Mouse (Mus musculus): ENCODE measurements at regions not wholly inside any gene's neighbourhood (a gene's known extent, or its start where the extent isn't known, plus 50 kb on each side); places are given as distances from the start of the nearest gene placed in this dataset.

DNA sequence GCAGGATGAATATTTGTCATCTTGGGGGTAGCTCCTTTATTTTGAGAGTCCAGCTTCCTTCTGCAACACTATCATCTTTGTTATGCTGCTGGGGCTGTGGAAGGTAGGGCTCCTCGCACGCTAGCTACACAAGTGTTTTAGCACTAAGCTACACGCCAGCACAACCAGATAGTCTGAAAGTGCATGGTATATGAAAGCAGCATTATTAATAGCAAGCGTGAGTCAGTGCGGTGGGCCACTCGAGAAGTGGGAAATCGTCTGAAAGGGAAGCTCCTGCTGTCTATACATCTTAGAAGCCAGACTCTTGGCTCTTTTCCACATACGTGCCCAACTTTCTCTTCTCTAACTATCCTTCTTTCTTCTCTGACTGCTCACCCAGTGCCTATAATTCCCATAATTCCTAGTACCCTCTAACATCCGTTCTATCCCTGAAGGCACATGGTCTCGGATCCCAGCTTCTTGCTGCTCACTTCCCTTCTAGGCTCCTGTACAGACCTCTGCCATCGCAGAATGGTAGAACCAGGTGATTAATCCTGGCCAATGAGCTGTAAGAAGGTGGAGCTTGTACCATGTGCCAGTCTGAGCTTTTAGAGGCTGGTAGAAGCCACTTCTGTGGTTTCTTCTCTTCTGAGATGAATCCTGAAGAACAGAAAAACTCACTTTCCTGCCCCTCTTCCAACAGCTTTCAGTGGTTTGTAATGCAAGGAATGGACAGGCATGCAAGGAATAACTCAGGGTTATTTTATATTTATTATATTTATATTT, 55.5 kb downstream of the E030025P04Rik start:
- DNase-seq (ENCODE audit: low spot score in 2 of 2) = no peak

- no peak for DNase-seq (ENCODE audit: low spot score in 2 of 2)
Observed at GRCm38 (mm10) chr11:109081957-109082356, 62.2 kb downstream of the E030025P04Rik start.

DNA sequence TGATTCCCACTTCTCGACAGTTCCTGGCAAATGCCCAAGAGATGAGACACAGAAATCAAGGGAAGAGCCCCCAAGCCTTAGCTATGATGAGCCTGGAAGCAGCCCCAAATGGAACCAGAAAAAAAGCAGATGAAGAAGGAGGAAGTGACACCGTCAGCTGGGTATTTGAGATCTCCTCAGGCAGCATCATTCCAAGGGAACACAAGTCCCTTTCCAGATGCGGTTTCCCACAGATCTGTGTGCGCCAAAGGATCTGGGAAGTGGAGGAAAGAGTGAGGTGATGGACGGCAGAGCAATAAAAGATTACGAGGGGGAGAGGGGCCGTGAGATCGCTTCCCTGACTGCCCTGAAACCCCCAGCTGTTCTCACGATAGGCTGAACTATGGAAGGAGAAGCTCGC, 62.7 kb downstream of the E030025P04Rik start:
- DNase-seq (ENCODE audit: low spot score in 2 of 2) = no peak

- no peak for DNase-seq (ENCODE audit: low spot score in 2 of 2)
Observed at GRCm38 (mm10) chr11:109080847-109081415, 63.2 kb downstream of the E030025P04Rik start.

DNA sequence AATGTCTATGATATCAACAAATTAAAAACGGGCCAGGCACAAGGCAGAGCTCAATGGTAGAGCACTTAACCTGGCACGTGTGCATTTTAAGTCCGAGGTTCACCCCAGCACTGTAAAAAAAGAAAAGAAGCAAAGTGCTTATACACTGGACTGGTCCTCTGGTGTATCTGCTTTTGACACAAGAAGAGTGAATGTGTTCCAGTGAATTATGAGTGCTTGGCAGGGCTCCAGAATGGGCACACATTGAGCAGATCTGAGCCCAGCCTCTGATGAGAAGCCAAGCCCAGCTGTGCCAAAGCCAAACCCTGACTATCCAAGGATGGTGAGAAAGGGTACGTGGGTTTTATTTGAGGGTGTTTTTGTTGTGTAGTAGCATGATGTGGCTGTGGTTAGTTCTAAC, 64.7 kb downstream of the E030025P04Rik start:
- no peak for DNase-seq (ENCODE audit: low spot score in 2 of 2)

GRCm38 (mm10) chr11:109076587-109077417, 67.4 kb downstream of the E030025P04Rik start:
- DNase-seq (ENCODE audit: low spot score in 2 of 2) = no peak

DNA sequence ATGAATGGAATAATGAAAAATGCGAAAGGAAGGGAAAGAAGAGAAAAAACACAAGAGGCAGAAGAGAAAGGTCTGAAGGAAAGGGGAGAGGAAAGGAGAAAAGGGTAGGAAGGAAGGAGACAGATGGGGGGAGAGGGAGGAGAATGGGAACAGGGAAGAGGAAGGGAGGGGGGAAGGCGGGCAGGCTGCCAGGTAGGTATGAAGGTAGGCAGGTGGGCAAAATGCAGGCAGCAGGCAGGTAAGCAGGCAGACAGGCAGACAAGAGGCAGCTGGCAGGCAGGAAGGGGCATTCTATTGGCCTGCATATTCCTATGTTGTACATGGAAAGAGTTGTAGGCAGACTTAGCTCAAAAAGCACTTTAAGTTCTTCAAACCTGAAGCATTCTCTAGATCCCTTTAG, 72.8 kb downstream of the E030025P04Rik start:
- DNase-seq (ENCODE audit: low spot score in 2 of 2) = no peak

DNA sequence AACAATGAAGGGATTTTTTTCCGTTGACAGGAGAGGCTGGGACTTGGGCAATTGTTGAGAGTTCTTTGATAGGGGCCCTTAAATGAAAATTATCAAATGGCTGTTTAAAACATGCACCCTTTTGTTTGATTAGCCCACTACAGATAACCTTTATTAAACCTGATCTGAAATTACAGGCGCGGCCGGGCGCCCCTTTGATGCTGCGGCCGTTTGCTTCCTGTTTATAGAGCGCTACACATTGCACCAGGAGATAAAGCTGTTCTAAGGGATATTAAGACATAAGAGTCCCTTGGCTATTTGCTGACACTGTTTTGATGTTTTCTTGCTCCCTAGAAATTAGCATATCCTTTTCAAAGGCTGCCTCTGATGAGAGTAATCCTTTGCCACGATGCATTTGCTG, 73.8 kb downstream of the E030025P04Rik start:
- no peak for DNase-seq (ENCODE audit: low spot score in 2 of 2)

GRCm38 (mm10) chr11:109069326-109069709, 74.9 kb downstream of the E030025P04Rik start:
- DNase-seq (ENCODE audit: low spot score in 2 of 2) = no peak

GRCm38 (mm10) chr11:109068371-109069325, 75.5 kb downstream of the E030025P04Rik start:
- peak; percentile 4 to 7 for DNase-seq (ENCODE audit: low spot score in 2 of 2)

DNA sequence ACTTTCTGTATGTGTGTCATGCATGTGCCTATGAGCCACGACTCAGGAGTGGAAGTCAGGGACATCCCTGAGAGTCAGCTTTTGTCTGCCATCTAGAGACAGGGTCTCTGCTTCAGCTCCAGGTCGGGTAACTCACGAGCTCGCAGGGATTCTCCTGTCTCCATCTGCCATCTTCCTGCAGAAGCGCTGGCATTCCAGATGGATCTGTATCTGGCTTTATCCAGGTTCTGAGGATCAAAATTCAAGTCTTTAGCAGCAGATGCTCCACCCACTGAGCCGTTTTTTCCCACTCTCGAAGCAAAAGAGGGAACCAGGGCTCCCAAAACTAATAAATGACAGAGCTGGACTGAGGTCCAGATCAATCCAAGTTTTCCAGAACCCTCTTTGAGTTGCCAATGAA, 76.4 kb downstream of the E030025P04Rik start:
- DNase-seq (ENCODE audit: low spot score in 2 of 2) = no peak

GRCm38 (mm10) chr11:109061971-109062370, 82.2 kb downstream of the E030025P04Rik start:
- DNase-seq (ENCODE audit: low spot score in 2 of 2) = no peak

DNA sequence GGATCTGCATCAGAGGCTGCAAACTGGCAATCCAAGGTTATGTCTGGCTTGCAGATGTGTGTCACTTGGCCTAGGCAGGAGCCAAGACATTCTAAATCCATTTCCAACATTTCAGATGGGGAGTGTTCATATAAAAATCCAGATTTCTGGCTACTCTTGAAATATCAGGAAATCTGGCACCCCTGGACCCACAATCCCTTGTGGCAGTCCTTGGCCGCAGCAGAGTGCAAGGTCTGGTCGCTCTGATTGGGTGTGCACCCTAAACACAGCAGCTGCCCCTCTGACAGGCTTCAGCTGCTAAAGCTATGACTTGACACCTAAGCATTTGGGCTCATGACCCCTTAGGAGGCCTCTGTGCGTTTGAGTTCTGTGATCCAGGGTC, 83.7 kb downstream of the E030025P04Rik start:
- DNase-seq (ENCODE audit: low spot score in 2 of 2) = peak in 1 of 2 experiments; percentile 6

DNA sequence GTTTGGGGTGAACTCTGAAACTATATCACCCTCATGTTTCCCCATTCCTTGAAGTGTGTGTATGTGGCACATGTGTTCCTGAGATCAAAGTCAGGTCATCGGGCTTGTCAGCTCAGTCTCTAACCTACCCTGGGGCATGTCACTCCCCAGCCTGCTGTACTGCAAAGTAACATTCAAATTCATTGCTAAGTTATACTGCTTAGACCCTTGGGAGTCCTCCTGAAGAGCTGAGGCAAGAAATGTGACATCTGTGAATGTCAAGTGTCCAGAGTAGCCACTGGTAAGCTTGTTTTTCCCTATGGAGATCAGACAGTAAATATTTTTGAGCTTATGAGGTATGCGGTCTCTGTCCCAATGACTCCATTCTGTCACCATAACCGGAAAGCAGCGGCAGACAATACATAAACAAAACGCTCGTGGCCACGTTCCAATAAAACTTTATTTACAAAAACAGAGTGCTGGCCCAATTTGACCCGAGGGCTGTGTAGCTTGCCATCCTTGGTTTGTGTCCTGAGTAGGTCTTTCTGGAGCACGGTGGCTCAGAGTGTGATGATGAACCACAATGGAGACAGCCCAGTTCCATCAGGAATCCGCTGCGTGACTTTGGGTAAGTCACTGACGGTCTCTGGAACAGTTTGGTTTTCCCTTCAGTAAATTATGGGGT, 84.2 kb downstream of the E030025P04Rik start:
- DNase-seq (ENCODE audit: low spot score in 2 of 2) = no peak

DNA sequence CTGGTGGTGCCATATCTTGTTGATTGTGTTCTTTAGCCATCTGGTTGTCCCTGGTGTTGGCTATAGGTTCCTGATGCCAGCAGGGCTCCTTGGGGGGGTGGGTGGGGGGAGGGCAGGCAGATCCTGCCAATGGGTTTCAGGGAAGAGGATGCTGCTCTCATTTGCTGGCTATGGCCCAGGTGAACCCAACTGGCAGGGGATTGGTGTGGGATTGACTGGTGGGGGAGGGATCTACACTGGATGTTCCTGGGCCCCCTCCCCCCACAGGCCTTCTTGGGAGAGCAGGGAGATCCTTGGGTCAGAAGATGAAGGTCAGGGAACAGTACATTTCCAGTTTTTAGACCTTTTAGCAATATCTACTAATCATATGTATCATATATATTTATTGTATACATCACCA, 86.1 kb downstream of the E030025P04Rik start:
- no peak for DNase-seq (ENCODE audit: low spot score in 2 of 2)

DNA sequence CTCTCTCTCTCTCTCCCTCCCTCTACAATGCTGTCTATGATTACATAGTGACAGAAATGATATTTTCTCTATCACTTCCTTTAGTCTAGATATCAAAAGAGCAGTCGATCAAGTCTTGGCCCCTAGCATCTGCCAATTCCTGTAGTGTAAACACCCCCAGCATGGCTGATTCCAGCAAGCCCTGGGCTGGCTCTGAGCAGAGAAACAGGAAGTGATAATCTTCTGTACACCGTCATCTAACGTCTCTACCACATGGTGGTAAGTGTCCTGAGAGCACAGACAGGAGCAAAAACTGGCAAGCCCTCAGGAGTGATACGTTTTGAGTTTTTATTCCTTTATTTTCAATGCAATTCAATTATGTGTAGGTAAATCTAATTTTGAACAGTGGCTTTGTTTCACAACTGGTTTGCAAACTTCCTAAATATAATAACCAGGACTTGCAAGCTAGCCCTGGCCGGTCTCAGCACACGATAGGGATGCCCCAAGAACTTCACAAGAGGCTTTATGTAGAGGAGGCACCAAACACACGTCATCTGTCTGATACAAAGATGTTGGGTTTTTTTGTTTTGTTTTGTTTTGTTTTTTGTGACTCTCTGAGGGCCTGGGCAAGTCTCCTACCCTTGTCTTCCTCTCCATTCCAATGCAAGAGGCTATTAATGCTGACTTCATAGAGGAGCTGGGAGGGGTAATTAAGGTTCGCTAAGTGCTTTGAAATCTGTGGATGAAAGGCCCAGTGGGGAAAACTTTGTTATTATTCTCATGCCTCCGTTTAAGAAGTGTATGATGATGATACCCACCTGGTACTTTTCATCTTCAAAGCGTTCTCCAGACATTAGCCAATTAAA, 95.7 kb downstream of the E030025P04Rik start:
- DNase-seq (ENCODE audit: low spot score in 2 of 2) = no peak

- DNase-seq (ENCODE audit: low spot score in 2 of 2) = no peak
Observed at GRCm38 (mm10) chr11:109047483-109048110, 96.6 kb downstream of the E030025P04Rik start.

- DNase-seq (ENCODE audit: low spot score in 2 of 2) = no peak
Observed at GRCm38 (mm10) chr11:109046446-109046845, 97.7 kb downstream of the E030025P04Rik start.

- no peak for DNase-seq (ENCODE audit: low spot score in 2 of 2)
Observed at GRCm38 (mm10) chr11:109040519-109040916, 103.7 kb downstream of the E030025P04Rik start.

Data from urinary bladder, adult 18-20 months (tissue).